In the genomic region with DNA sequence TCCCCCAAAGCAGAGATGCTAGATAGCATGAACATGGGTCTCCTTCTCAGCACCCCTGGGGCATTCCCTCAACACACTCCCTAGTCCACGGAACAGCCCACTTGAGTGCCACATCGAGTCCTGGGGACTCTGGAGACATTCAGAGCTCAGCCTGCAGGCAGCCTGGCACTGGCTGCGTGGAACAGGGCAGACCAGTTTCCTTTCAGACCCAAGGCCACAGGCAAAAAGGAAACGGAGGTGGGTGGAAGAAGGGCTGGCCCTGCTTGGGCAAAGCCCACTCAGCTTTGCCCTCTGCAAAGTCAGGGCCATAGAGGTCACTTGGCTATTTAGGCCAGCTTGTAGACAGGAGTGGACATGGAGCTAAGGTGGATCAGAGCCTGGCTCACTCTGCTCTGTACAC, we compare ENCODE assay signal across 16 mouse cellular contexts. TPM values are rescaled to one million over a fixed set of nuclear protein-coding genes. Genes with fewer than 3 reads are reported as not detected.
DNase-seq lines count a peak whose midpoint lies in the region; ATAC-seq and TF ChIP-seq lines count a peak whose summit lies in the region.
"Had no signal": no experiment of that assay in that cellular context is flagged by ENCODE, and none has a peak within 500 bp of the region (broad histone marks: within the 10 kb centered on the region; RNA-seq: fewer than 3 reads in every experiment).

No protein-coding gene starts in this region.

- H3K4me2 ChIP-seq in hindbrain, embryonic 11.5 days (replicated peaks; ENCODE audit: low read depth, low read length) = no peak overlapping the region
- H3K4me2 ChIP-seq in hindbrain, postnatal 0 days (ENCODE audit: low read depth, low read length) = no peak overlapping the region
- H3K4me2 ChIP-seq in intestine, embryonic 16.5 days (ENCODE audit: low read depth, low read length) = no peak overlapping the region
- H3K4me2 ChIP-seq: forebrain, embryonic 15.5 days had no signal

- TF ChIP-seq POLR2A in testis, adult 2 months (IDR thresholded peaks at IDR 0.05; ENCODE audit: control insufficient read depth, low read depth, low read length) = no peak

- H3K9ac ChIP-seq in hindbrain, embryonic 11.5 days (ENCODE audit: low read depth, low read length) = no peak overlapping the region; the same call in 1 of the 2 replicates
- H3K9ac ChIP-seq in hindbrain, postnatal 0 days (replicated peaks; ENCODE audit: low read length) = no peak overlapping the region
- H3K9ac ChIP-seq in intestine, embryonic 16.5 days (ENCODE audit: low read depth, low read length) = no peak overlapping the region
- H3K9ac ChIP-seq: forebrain, embryonic 15.5 days; liver, embryonic 14.5 days had no signal

- H3K4me1 ChIP-seq in hindbrain, embryonic 11.5 days (replicated peaks; ENCODE audit: control insufficient read depth, insufficient read depth, low read length) = peaks cover 15% of the 10 kb centered on the region; the same call in 1 of the 2 replicates
- H3K4me1 ChIP-seq in hindbrain, postnatal 0 days (ENCODE audit: insufficient read depth, low read length) = peaks cover 15% of the 10 kb centered on the region
- H3K4me1 ChIP-seq in testis, adult 2 months (ENCODE audit: control insufficient read depth, insufficient read depth, low read length) = peaks cover 16% of the 10 kb centered on the region
- peaks cover 16% of the 10 kb centered on the region for H3K4me1 ChIP-seq in intestine, embryonic 16.5 days (ENCODE audit: control insufficient read depth, insufficient read depth, low read length)

- DNase-seq in hindbrain, embryonic 11.5 days (ENCODE audit: low spot score) = no peak
- DNase-seq in hindbrain, postnatal 0 days (ENCODE audit: low spot score) = no peak
- no peak for DNase-seq in testis, postnatal 14 days (ENCODE audit: low spot score)
- DNase-seq in frontal cortex, postnatal 25 days (ENCODE audit: low spot score in 2 of 2) = no peak
- no peak for DNase-seq in spleen, adult 18-20 months
- DNase-seq: cerebellum, adult 9-10 months; kidney, postnatal 14 days; thymus, postnatal 36 days had no signal

- no peaks in the 10 kb centered on the region for H3K9me3 ChIP-seq in hindbrain, embryonic 11.5 days (ENCODE audit: control insufficient read depth, low read length)
- no peaks in the 10 kb centered on the region for H3K9me3 ChIP-seq in hindbrain, postnatal 0 days (ENCODE audit: low read length)
- H3K9me3 ChIP-seq in intestine, embryonic 16.5 days (ENCODE audit: control insufficient read depth, low read length) = no peaks in the 10 kb centered on the region
- H3K9me3 ChIP-seq: forebrain, embryonic 15.5 days had no signal

- no peaks in the 10 kb centered on the region for H3K36me3 ChIP-seq in hindbrain, embryonic 11.5 days (ENCODE audit: control insufficient read depth, insufficient read depth, low read length)
- H3K36me3 ChIP-seq in hindbrain, postnatal 0 days (ENCODE audit: insufficient read depth, low read length) = no peaks in the 10 kb centered on the region
- no peaks in the 10 kb centered on the region for H3K36me3 ChIP-seq in testis, adult 2 months (ENCODE audit: control insufficient read depth, insufficient read depth, low read length)
- H3K36me3 ChIP-seq in intestine, embryonic 16.5 days (ENCODE audit: control insufficient read depth, insufficient read depth, low read length) = no peaks in the 10 kb centered on the region
- H3K36me3 ChIP-seq: forebrain, embryonic 15.5 days had no signal

- TF ChIP-seq CTCF in hindbrain, postnatal 0 days (IDR thresholded peaks at IDR 0.05; ENCODE audit: low read depth) = no peak
- no peak for TF ChIP-seq CTCF in testis, adult 2 months (IDR thresholded peaks at IDR 0.05; ENCODE audit: control insufficient read depth, insufficient read depth, insufficient replicate concordance, low read depth, low read length)

- H3K4me3 ChIP-seq in hindbrain, embryonic 11.5 days (ENCODE audit: low read depth, low read length) = no peak overlapping the region
- H3K4me3 ChIP-seq in hindbrain, postnatal 0 days (ENCODE audit: low read length) = no peak overlapping the region
- no peak overlapping the region for H3K4me3 ChIP-seq in testis, adult 2 months (ENCODE audit: control insufficient read depth, low read depth, low read length)
- no peak overlapping the region for H3K4me3 ChIP-seq in intestine, embryonic 16.5 days (ENCODE audit: low read length)
- H3K4me3 ChIP-seq: forebrain, embryonic 15.5 days had no signal

- no peak for ATAC-seq in hindbrain, embryonic 11.5 days (ENCODE audit: low FRiP score)
- no peak for ATAC-seq in hindbrain, postnatal 0 days
- ATAC-seq in intestine, embryonic 16.5 days = no peak
- ATAC-seq: forebrain, embryonic 15.5 days; Patski had no signal

- H3K27me3 ChIP-seq in hindbrain, embryonic 11.5 days (ENCODE audit: control insufficient read depth, insufficient read depth, low read length) = no peaks in the 10 kb centered on the region
- no peaks in the 10 kb centered on the region for H3K27me3 ChIP-seq in hindbrain, postnatal 0 days (ENCODE audit: insufficient read depth, low read length)
- no peaks in the 10 kb centered on the region for H3K27me3 ChIP-seq in testis, adult 2 months (ENCODE audit: control insufficient read depth, insufficient read depth, low read length)
- H3K27me3 ChIP-seq in intestine, embryonic 16.5 days (replicated peaks; ENCODE audit: control insufficient read depth, insufficient read depth, low read length) = no peaks in the 10 kb centered on the region
- H3K27me3 ChIP-seq: CH12.LX; forebrain, embryonic 15.5 days; Patski had no signal

- H3K27ac ChIP-seq in hindbrain, embryonic 11.5 days (ENCODE audit: low read depth, low read length) = peak overlapping the region; percentile 39; the same call in 1 of the 2 replicates
- H3K27ac ChIP-seq in hindbrain, postnatal 0 days = no peak overlapping the region
- H3K27ac ChIP-seq in testis, adult 2 months (ENCODE audit: control insufficient read depth, insufficient read depth, low read depth, low read length) = peak overlapping the region; percentile 57
- H3K27ac ChIP-seq in intestine, embryonic 16.5 days (ENCODE audit: low read length) = 0 out of 2 replicates have a peak overlapping the region, but pooled peaks have one; percentile 2
- H3K27ac ChIP-seq: forebrain, embryonic 15.5 days; liver, embryonic 14.5 days had no signal

- 65% methylated on average over 4 of the region's 4 CpGs for WGBS in hindbrain, embryonic 11.5 days
- WGBS in hindbrain, postnatal 0 days = 41% methylated on average over 4 of the region's 4 CpGs
- WGBS in intestine, embryonic 16.5 days = 54% methylated on average over 4 of the region's 4 CpGs

RNA-seq across cellular contexts. Expression of gene Ankdd1a, which starts 27.9 kb away (rescaled TPM):
- 0.20 and 0.71 TPM in 2 replicates for polyA plus RNA-seq in hindbrain, embryonic 11.5 days (2014; fragmentation: Nextera tagmentation; extraction: Ambion mirVana)
- total RNA-seq in hindbrain, postnatal 0 days (2014; rRNA removed) = 3.7 and 5.9 TPM in 2 replicates
- polyA plus RNA-seq in hindbrain, postnatal 0 days (2015; fragmentation: Nextera tagmentation; extraction: Ambion mirVana) = 0.81 and 1.2 TPM in 2 replicates
- not detected in 2 replicates for polyA plus RNA-seq in testis, adult 2 months (2012; rRNA removed)
- polyA plus RNA-seq in intestine, embryonic 16.5 days (2015; fragmentation: Nextera tagmentation; extraction: Ambion mirVana) = not detected in 2 replicates
- total RNA-seq: CH12.LX; hematopoietic stem cell, adult 5-6 weeks; megakaryocyte, adult 5-6 weeks had no signal
- polyA plus RNA-seq: Patski had no signal

RNA-seq across cellular contexts. Expression of gene Plekho2, which starts 32.0 kb away (rescaled TPM):
- 10.2 and 10.7 TPM in 2 replicates for polyA plus RNA-seq in hindbrain, embryonic 11.5 days (2014; fragmentation: Nextera tagmentation; extraction: Ambion mirVana)
- 12.7 and 17.9 TPM in 2 replicates for total RNA-seq in hindbrain, postnatal 0 days (2014; rRNA removed)
- 7.0 and 7.8 TPM in 2 replicates for polyA plus RNA-seq in hindbrain, postnatal 0 days (2015; fragmentation: Nextera tagmentation; extraction: Ambion mirVana)
- 67.0 and 72.5 TPM in 2 replicates for polyA plus RNA-seq in testis, adult 2 months (2012; rRNA removed)
- polyA plus RNA-seq in intestine, embryonic 16.5 days (2015; fragmentation: Nextera tagmentation; extraction: Ambion mirVana) = 11.3 and 11.9 TPM in 2 replicates

RNA-seq across cellular contexts. Expression of gene Pif1, which starts 39.1 kb away (rescaled TPM):
- 9.9 and 12.5 TPM in 2 replicates for polyA plus RNA-seq in hindbrain, embryonic 11.5 days (2014; fragmentation: Nextera tagmentation; extraction: Ambion mirVana)
- total RNA-seq in hindbrain, postnatal 0 days (2014; rRNA removed) = 3.5 and 15.2 TPM in 2 replicates
- 2.4 and 2.9 TPM in 2 replicates for polyA plus RNA-seq in hindbrain, postnatal 0 days (2015; fragmentation: Nextera tagmentation; extraction: Ambion mirVana)
- polyA plus RNA-seq in testis, adult 2 months (2012; rRNA removed) = 0.40 and 0.79 TPM in 2 replicates
- 7.6 and 9.0 TPM in 2 replicates for polyA plus RNA-seq in intestine, embryonic 16.5 days (2015; fragmentation: Nextera tagmentation; extraction: Ambion mirVana)
